Comparison of ENCODE assay signal across 7 mouse cellular contexts in the genomic region with DNA sequence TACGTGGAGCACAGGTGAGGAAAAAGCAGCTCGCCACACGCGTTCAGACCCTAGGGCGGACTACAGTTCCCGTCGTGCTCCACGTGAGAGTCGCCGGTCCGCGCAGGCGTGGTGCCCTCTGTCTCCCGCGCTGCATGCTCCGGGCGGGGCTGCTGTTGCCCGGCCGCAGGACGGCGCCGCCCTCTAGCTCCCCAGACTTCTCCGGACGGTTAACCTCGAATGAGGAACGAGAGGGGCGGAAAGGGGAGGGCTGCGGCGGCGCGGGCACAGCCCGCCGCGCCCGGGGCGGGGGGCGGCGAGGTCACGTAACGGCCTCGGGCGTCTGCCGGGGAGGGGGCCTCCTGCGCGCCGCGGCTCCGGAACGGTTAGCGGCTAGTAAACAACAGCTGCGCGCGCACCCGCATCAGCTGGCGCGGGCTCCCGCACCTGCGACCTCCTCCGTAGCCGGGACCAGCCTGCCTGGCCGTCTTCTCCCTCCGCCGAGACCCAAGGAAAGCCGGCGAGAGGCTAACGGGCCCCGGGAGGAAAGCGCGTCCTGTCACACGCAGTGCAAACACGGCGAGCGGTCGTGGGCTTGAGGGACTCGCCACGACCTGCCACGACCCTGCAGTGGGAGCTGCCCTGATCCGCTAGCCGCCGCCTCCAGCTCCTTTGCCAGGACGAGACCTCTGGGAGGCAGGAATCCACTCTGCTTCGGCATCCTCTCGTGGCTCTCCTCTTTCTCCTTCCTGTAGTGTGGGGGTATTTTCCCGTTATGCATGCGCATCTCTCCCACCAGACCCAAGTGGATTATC. TPM values are rescaled to one million over a fixed set of nuclear protein-coding genes. Genes with fewer than 3 reads are reported as not detected.
DNase-seq lines count a peak whose midpoint lies in the region; ATAC-seq lines count a peak whose summit lies in the region.

Gene Slc12a6, plus strand, starts transcription at position 378 of the 794 bp plus-strand sequence.

- H3K4me3 ChIP-seq in limb, embryonic 10.5 days: peak within 1 kb of the TSS; percentile 72
- H3K4me3 ChIP-seq in midbrain, embryonic 13.5 days (replicated peaks): peak within 1 kb of the TSS; percentile 86

- H3K9ac ChIP-seq in midbrain, embryonic 13.5 days (replicated peaks): peak within 1 kb of the TSS; percentile 87

- H3K36me3 ChIP-seq in limb, embryonic 10.5 days: peaks cover 4% of the 10 kb centered on the region; the same call in 1 of the 2 replicates
- H3K36me3 ChIP-seq in midbrain, embryonic 13.5 days: no peaks in the 10 kb centered on the region

- H3K4me2 ChIP-seq in midbrain, embryonic 13.5 days (replicated peaks): peak within 1 kb of the TSS; percentile 89

- H3K9me3 ChIP-seq in limb, embryonic 10.5 days (replicated peaks): no peaks in the 10 kb centered on the region
- H3K9me3 ChIP-seq in midbrain, embryonic 13.5 days: no peaks in the 10 kb centered on the region

- no peaks in the 10 kb centered on the region for H3K27me3 ChIP-seq in limb, embryonic 10.5 days (ENCODE audit: low read depth, poor library complexity, severe bottlenecking)
- no peaks in the 10 kb centered on the region for H3K27me3 ChIP-seq in midbrain, embryonic 13.5 days

- peak within 1 kb of the TSS; percentile 91 for H3K27ac ChIP-seq in limb, embryonic 10.5 days
- H3K27ac ChIP-seq in midbrain, embryonic 13.5 days: peak within 1 kb of the TSS; percentile 93

- WGBS in limb, embryonic 10.5 days: under 1% methylated on average over 83 of the region's 85 CpGs
- WGBS in midbrain, embryonic 13.5 days: under 1% methylated on average over 67 of the region's 85 CpGs

- peaks cover 27% of the 10 kb centered on the region for H3K4me1 ChIP-seq in limb, embryonic 10.5 days
- peaks cover 59% of the 10 kb centered on the region for H3K4me1 ChIP-seq in midbrain, embryonic 13.5 days (replicated peaks)

- DNase-seq in adrenal gland, adult 8-10 months: peak; percentile 91
- peak; percentile 91 for DNase-seq in embryo, embryonic 9.5 days (ENCODE audit: extremely low spot score)
- DNase-seq in gonadal fat pad, adult 2 months (ENCODE audit: low read depth): no peak
- DNase-seq in kidney, adult 11 months: peak; percentile 93
- peak; percentile 94 for DNase-seq in limb, embryonic 10.5 days (ENCODE audit: low spot score)
- DNase-seq in spleen, adult 12 weeks (ENCODE audit: low spot score): peak; percentile 92

- ATAC-seq in midbrain, embryonic 13.5 days: peak; percentile 96

RNA-seq across cellular contexts. Expression of gene Slc12a6, which starts in this region (rescaled TPM):
- total RNA-seq in adrenal gland, adult 8-10 months (2022): 10 to 100 TPM; 41.1 to 56.3 (median 49.1) TPM
- 23.4 and 25.2 TPM in 2 replicates for polyA plus RNA-seq in gonadal fat pad, adult 2 months (2012; rRNA removed)
- 5.0 and 7.4 TPM in 2 replicates for polyA plus RNA-seq in limb, embryonic 10.5 days (2016; fragmentation: Nextera tagmentation; extraction: Ambion mirVana)
- polyA plus RNA-seq in midbrain, embryonic 13.5 days (2015; fragmentation: Nextera tagmentation; extraction: Ambion mirVana): 16.4 TPM in 2 replicates
